Mouse (Mus musculus): Measurements from ENCODE around the gene Ate1. TPM values are rescaled to one million over a fixed set of nuclear protein-coding genes. Genes with fewer than 3 reads are reported as not detected.

The Ate1 gene
- 10 to 100 TPM; 71.0 to 72.3 TPM for total RNA-seq (2021)
- long read RNA-seq, experiment 1, full-length matches to known transcripts, result 17 of 21 reads
- long read RNA-seq, experiment 1, partial matches to known transcripts, result 2 of 21 reads
- long read RNA-seq, experiment 1, other reads (novel, unspliced or antisense), result 2 of 21 reads
- long read RNA-seq, experiment 2, full-length matches to known transcripts, result 44 of 62 reads
- long read RNA-seq, experiment 2, partial matches to known transcripts, result 1 of 62 reads
- long read RNA-seq, experiment 2, other reads (novel, unspliced or antisense), result 17 of 62 reads

GRCm38 (mm10) chr7:130520049-130520425 lies at the start of gene Ate1:
Ate1 (minus strand) TSS chr7:130520369.
- no peak for DNase-seq (ENCODE audit: low spot score in 2 of 2)
- Histone ChIP-seq H3K27ac (peak within 1 kb of the TSS; percentile 97), H3K4me3 (peak within 1 kb of the TSS; percentile 98)
- TF ChIP-seq CTCF (conservative IDR thresholded peaks at IDR 0.05), result no peak

DNA sequence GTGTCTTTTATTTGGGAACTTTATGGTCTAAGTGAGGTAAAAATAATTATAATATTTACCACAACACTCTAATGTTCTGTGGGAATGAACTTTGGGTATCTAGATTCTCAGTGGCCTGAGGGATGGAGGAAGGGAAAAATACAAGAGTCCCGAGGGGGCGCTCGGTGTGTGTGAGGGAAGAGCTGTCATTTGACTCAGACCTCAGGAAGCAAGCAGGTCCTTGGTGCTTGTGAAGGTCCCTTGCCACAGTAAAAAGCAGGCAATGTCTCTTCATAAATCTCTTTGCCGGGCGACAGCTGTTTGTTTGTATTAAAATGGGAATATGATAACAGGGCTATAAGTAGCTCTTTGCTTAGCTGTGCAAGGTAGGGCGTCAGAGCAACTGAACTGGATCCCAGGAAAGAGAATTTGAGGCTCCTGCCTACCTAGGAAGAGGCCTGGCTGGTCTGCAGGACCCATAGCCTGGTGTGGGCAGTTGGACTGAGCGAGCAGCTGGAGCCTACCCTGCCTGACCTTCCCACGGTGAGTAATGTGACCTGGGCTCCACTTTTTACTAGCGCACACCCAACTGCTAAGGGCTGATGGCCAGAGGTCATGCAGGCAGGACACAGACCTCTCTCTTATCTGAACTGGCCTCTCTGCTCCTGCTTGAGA lies 48.7 kb upstream of the Ate1 start:
- TF ChIP-seq CTCF (conservative IDR thresholded peaks at IDR 0.05), result no peak
- DNase-seq (ENCODE audit: low spot score in 2 of 2), result no peak
- no peak overlapping the region for H3K27ac ChIP-seq
- no peak overlapping the region for H3K4me3 ChIP-seq

DNA sequence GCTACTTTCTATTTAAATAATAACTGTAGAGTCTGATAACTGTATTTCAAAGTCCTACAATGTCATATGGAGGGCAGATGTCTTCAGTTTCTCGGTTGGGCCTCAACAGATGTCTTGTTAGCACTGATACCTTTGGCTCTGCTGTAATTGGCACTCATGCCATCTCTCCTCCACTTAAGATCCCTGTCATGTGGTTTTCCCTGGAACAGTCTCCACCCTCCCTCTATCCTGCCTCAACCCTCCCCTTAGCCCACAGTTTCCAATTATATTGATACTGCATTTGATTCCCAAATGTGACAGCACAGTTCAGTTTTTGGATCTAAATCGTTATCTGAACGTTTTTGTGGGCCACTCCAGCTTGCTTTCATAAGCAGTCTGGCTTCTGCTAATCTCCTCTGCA lies 44.4 kb upstream of the Ate1 start:
- no peak overlapping the region for H3K4me3 ChIP-seq
- peak overlapping the region; percentile 55; the same call in 1 of the 2 replicates for H3K27ac ChIP-seq
- DNase-seq (ENCODE audit: low spot score in 2 of 2), result peak in 1 of 2 experiments; percentile 32
- TF ChIP-seq CTCF (conservative IDR thresholded peaks at IDR 0.05), result no peak

DNA sequence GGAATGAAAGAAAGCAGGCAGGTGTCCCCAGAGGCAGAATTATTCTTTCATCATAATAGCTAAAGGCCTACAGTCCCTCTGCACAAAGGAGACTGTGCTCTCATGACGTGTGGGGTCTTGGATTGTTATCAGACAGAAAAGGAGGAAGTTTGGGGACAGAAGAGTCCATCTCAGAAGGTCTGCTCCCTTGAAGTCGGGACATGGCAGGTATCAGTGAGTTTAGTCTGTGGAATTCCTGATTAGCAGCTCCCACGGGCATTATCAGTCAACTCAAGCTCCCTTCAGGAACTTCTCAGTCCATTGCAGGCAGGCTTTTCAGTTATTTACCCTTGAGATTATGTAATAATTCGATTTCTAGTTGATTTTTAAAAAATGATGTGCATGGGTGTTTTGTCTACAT lies 43.7 kb upstream of the Ate1 start:
- TF ChIP-seq CTCF (conservative IDR thresholded peaks at IDR 0.05), result no peak
- peak overlapping the region; percentile 55; the same call in 1 of the 2 replicates for H3K27ac ChIP-seq
- H3K4me3 ChIP-seq, result no peak overlapping the region
- no peak for DNase-seq (ENCODE audit: low spot score in 2 of 2)

DNA sequence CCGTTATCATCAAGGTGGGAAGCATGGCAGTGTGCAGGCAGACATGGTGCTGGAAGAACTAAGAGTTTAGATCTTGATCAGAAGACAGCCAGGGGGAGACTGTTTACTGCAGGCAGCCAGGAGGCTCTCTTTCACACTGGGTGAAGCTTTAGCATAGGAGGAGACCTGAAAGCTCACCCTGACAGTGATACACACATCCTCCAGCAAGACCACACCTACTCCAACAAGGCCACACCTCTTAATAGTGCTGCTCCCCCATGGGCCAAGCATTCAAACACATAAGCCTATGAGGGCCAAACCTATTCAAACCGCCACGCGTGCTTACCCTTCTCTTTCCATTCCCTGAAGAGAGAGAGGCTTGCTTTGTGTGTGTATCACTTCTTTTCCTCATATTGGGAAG lies 43.1 kb upstream of the Ate1 start:
- H3K4me3 ChIP-seq, result no peak overlapping the region
- no peak for TF ChIP-seq CTCF (conservative IDR thresholded peaks at IDR 0.05)
- H3K27ac ChIP-seq, result no peak overlapping the region
- no peak for DNase-seq (ENCODE audit: low spot score in 2 of 2)

- no peak for TF ChIP-seq CTCF (conservative IDR thresholded peaks at IDR 0.05)
- Histone ChIP-seq H3K4me3 (no peak overlapping the region), H3K27ac (no peak overlapping the region)
- no peak for DNase-seq (ENCODE audit: low spot score in 2 of 2)
These were observed 40.8 kb upstream of the Ate1 start for GRCm38 (mm10) chr7:130560933-130561332.

GRCm38 (mm10) chr7:130558592-130558991 lies 38.4 kb upstream of the Ate1 start:
- no peak overlapping the region for H3K4me3 ChIP-seq
- TF ChIP-seq CTCF (conservative IDR thresholded peaks at IDR 0.05), result no peak
- H3K27ac ChIP-seq, result no peak overlapping the region
- no peak for DNase-seq (ENCODE audit: low spot score in 2 of 2)

- H3K4me3 ChIP-seq, result no peak overlapping the region
These were observed 35.4 kb upstream of the Ate1 start for GRCm38 (mm10) chr7:130555597-130555996.

GRCm38 (mm10) chr7:130553321-130553720 lies 33.2 kb upstream of the Ate1 start:
- Histone ChIP-seq H3K4me3 (no peak overlapping the region), H3K27ac (no peak overlapping the region)
- no peak for TF ChIP-seq CTCF (conservative IDR thresholded peaks at IDR 0.05)
- no peak for DNase-seq (ENCODE audit: low spot score in 2 of 2)

More at GRCm38 (mm10) chr7:130555597-130555996, 35.4 kb upstream of the Ate1 start:
- no peak for DNase-seq (ENCODE audit: low spot score in 2 of 2)
- TF ChIP-seq CTCF (conservative IDR thresholded peaks at IDR 0.05), result no peak
- no peak overlapping the region for H3K27ac ChIP-seq

GRCm38 (mm10) chr7:130552780-130553179 lies 32.6 kb upstream of the Ate1 start:
- no peak for TF ChIP-seq CTCF (conservative IDR thresholded peaks at IDR 0.05)
- DNase-seq (ENCODE audit: low spot score in 2 of 2), result no peak
- Histone ChIP-seq H3K4me3 (no peak overlapping the region), H3K27ac (no peak overlapping the region)

DNA sequence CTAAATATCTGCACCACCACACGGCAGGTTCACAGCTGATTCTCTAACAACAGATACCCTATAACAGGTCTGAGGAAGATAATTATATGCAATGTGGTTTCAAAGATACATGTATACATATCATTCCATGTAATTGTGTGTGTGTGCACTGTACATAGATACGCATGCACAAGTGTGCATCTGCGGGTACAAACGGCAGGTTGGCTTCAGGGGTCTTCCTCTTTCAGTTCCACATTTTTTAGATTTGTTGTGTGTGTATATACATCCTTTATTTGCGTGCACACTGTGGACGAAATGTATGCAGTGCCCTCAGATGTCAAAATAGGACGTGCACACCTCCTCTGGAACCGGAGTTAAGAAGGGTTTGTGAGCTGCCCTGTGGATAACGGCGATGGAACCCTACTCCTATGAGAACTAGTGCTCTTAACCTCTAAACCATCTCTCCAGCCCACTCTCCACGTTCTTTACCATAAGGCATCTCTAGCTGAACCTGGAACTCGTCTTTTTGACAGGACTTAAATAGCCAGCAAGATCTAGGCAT lies 27.5 kb upstream of the Ate1 start:
- no peak for TF ChIP-seq CTCF (conservative IDR thresholded peaks at IDR 0.05)
- peak overlapping the region; percentile 97; the same call in 1 of the 2 replicates for H3K27ac ChIP-seq
- H3K4me3 ChIP-seq, result no peak overlapping the region; the same call in 1 of the 2 replicates
- DNase-seq (ENCODE audit: low spot score in 2 of 2), result no peak

GRCm38 (mm10) chr7:130546791-130547484 lies 26.8 kb upstream of the Ate1 start:
- peak; percentile 83 for TF ChIP-seq CTCF (conservative IDR thresholded peaks at IDR 0.05)
- DNase-seq (ENCODE audit: low spot score in 2 of 2), result peak; percentile 89 to 93
- Histone ChIP-seq H3K4me3 (peak overlapping the region; percentile 67), H3K27ac (peak overlapping the region; percentile 97)

DNA sequence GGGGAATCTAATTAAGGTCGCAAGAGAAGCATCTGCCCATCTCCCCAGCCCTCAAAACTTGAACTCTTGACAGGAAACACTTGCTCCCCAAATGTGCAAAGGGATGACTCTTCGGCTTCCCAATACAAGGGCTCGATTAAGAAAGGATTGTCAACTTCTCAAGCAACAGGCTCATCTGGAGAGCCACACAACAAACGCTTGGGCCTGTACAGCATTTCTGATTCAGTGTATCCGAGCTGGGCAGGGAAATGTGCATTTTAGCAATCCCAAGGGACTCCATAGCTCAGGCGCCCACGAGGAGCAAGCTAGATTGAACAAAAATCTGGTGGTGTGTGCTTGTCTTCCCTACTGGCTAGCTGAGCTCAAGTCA lies 26.2 kb upstream of the Ate1 start:
- TF ChIP-seq CTCF (conservative IDR thresholded peaks at IDR 0.05), result no peak
- DNase-seq (ENCODE audit: low spot score in 2 of 2), result no peak
- Histone ChIP-seq H3K27ac (peak overlapping the region; percentile 97), H3K4me3 (peak overlapping the region; percentile 67)

Data from layer of hippocampus, adult 2 months (tissue).